Mouse (Mus musculus) embryonic fibroblast, embryonic 13.5 days (primary cell): Measurements from ENCODE around the gene Bhlhe40.

Experiments used
- CTCF ChIP-seq: IDR thresholded peaks from 2 replicates; pipeline ENCODE4 v1.5.1; 2011; ENCODE audit warnings: mild to moderate bottlenecking, control low read depth, low read length, moderate library complexity, borderline replicate concordance; ENCODE audit not compliant: insufficient read depth
- POLR2A ChIP-seq: IDR thresholded peaks from 2 replicates; pipeline ENCODE4 v1.6.1; 2011; ENCODE audit warnings: low read depth, mild to moderate bottlenecking, control low read depth, low read length, moderate library complexity

GRCm38 (mm10) chr6:108660878-108661389 is 505 bp downstream of the Bhlhe40 start:
- TF ChIP-seq CTCF (no peak), POLR2A (no peak)
